Mouse (Mus musculus) heart, postnatal 14 days (tissue): ENCODE measurements around the gene Gstcd. TPM values are rescaled to one million over a fixed set of nuclear protein-coding genes. Genes with fewer than 3 reads are reported as not detected.
A peak's percentile ranks its signal among the peaks of the same experiment; 100 is the strongest.

Source experiments
- DNase-seq, 2 experiments: peaks; one replicate each; pipeline ENCODE4 v3.0.0; 2021 to 2022
- intact Hi-C: fragments of 180-260 bp; cut with DNase I; formaldehyde crosslinking; loops from one replicate; pipeline ENCODE4 v1.15.1; 2025
- long read RNA-seq, 2 experiments: library from polyadenylated mRNA; stranded (forward); transcript quantifications; one replicate each; pipeline ENCODE4 v2.0.0; 2021
- total RNA-seq, 2 experiments: library from RNA; stranded (reverse); gene quantifications; 2 replicates each; pipeline ENCODE4 v1.2.3; 2021

The Gstcd gene
- 1 to 10 TPM; 3.3 to 3.4 TPM for total RNA-seq
- long read RNA-seq, experiment 1, partial matches to known transcripts = 0 of 2 reads
- long read RNA-seq, experiment 1, other reads (novel, unspliced or antisense) = 1 of 2 reads
- long read RNA-seq, experiment 2, partial matches to known transcripts = 0 of 3 reads
- long read RNA-seq, experiment 2, other reads (novel, unspliced or antisense) = 2 of 3 reads

- intact Hi-C loops = loop anchor here (5.0 kb wide), 1 partner anchor 344 kb away; no protein-coding TSS in a partner anchor
- DNase-seq = peak; percentile 87 to 95
Observed at GRCm38 (mm10) chr3:133091664-133092273, at the start of gene Gstcd, which contains the start of gene Ints12. Gene Gstcd, minus strand, starts transcription at chr3:133092033. Gene Ints12, plus strand, starts transcription at chr3:133091840.

GRCm38 (mm10) chr3:133132611-133133010, 40.8 kb upstream of the Gstcd start:
- no peak for DNase-seq
- intact Hi-C loops = no loop called here

GRCm38 (mm10) chr3:133131372-133131771, 39.5 kb upstream of the Gstcd start:
- no peak for DNase-seq
- intact Hi-C loops = no loop called here

GRCm38 (mm10) chr3:133113281-133113680, 21.4 kb upstream of the Gstcd start:
- intact Hi-C loops = no loop called here

GRCm38 (mm10) chr3:133111741-133112140, 19.9 kb upstream of the Gstcd start:
- intact Hi-C loops = no loop called here
- peak in 1 of 2 experiments; percentile 37 for DNase-seq

More at GRCm38 (mm10) chr3:133113281-133113680, 21.4 kb upstream of the Gstcd start:
- no peak for DNase-seq

GRCm38 (mm10) chr3:133109844-133110243, 18.0 kb upstream of the Gstcd start:
- DNase-seq = no peak
- intact Hi-C loops = no loop called here

GRCm38 (mm10) chr3:133108731-133109130, 16.9 kb upstream of the Gstcd start:
- intact Hi-C loops = no loop called here
- DNase-seq = no peak

- intact Hi-C loops = no loop called here
- no peak for DNase-seq
Observed at GRCm38 (mm10) chr3:133104436-133104835, 12.6 kb upstream of the Gstcd start.

- intact Hi-C loops = no loop called here
- no peak for DNase-seq
Observed at GRCm38 (mm10) chr3:133103768-133104167, 11.9 kb upstream of the Gstcd start.

- DNase-seq = no peak
- intact Hi-C loops = no loop called here
Observed at GRCm38 (mm10) chr3:133098909-133099308, 7.1 kb upstream of the Gstcd start.

- no peak for DNase-seq
- intact Hi-C loops = no loop called here
Observed at GRCm38 (mm10) chr3:133098336-133098735, 6.5 kb upstream of the Gstcd start.

GRCm38 (mm10) chr3:133097936-133098335, 6.1 kb upstream of the Gstcd start:
- intact Hi-C loops = no loop called here

GRCm38 (mm10) chr3:133094305-133094704, 2.5 kb upstream of the Gstcd start:
- no peak for DNase-seq
- intact Hi-C loops = loop anchor here (5.0 kb wide), 1 partner anchor 347 kb away; no protein-coding TSS in a partner anchor

More at GRCm38 (mm10) chr3:133097936-133098335, 6.1 kb upstream of the Gstcd start:
- no peak for DNase-seq

GRCm38 (mm10) chr3:133092936-133093335, 1.1 kb upstream of the Gstcd start:
- intact Hi-C loops = loop anchor here (5.0 kb wide), 1 partner anchor 346 kb away; no protein-coding TSS in a partner anchor
- DNase-seq = no peak

GRCm38 (mm10) chr3:133092274-133092853, 531 bp upstream of the Gstcd start:
- intact Hi-C loops = loop anchor here (5.0 kb wide), 1 partner anchor 345 kb away; no protein-coding TSS in a partner anchor
- DNase-seq = no peak

- intact Hi-C loops = loop anchor here (5.0 kb wide), 1 partner anchor 344 kb away; no protein-coding TSS in a partner anchor
- DNase-seq = no peak
Observed at GRCm38 (mm10) chr3:133091121-133091663, 641 bp downstream of the Gstcd start.

- intact Hi-C loops = loop anchor here (5.0 kb wide), 1 partner anchor 343 kb away; no protein-coding TSS in a partner anchor
- DNase-seq = no peak
Observed at GRCm38 (mm10) chr3:133090247-133091120, 1.3 kb downstream of the Gstcd start.

GRCm38 (mm10) chr3:133085858-133086257, 6.0 kb downstream of the Gstcd start:
- no peak for DNase-seq
- intact Hi-C loops = loop anchor here (2.0 kb wide), 1 partner anchor 187 kb away; no protein-coding TSS in a partner anchor

GRCm38 (mm10) chr3:133082736-133083135, 9.1 kb downstream of the Gstcd start:
- DNase-seq = no peak
- intact Hi-C loops = no loop called here

GRCm38 (mm10) chr3:133075560-133075959, 16.3 kb downstream of the Gstcd start:
- no peak for DNase-seq
- intact Hi-C loops = no loop called here
